Mouse (Mus musculus) thymus, postnatal 36 days (tissue): ENCODE results near the gene Appbp2.

ENCODE experiments used
- DNase-seq, 2 experiments: peaks; one replicate each; pipeline ENCODE4 v3.0.0; 2022; ENCODE audit warnings: mixed read lengths in 2 of 2

Gene Appbp2

GRCm38 (mm10) chr11:85152256-85152930 lies 82.5 kb downstream of the Appbp2 start:
- DNase-seq: no peak

DNA sequence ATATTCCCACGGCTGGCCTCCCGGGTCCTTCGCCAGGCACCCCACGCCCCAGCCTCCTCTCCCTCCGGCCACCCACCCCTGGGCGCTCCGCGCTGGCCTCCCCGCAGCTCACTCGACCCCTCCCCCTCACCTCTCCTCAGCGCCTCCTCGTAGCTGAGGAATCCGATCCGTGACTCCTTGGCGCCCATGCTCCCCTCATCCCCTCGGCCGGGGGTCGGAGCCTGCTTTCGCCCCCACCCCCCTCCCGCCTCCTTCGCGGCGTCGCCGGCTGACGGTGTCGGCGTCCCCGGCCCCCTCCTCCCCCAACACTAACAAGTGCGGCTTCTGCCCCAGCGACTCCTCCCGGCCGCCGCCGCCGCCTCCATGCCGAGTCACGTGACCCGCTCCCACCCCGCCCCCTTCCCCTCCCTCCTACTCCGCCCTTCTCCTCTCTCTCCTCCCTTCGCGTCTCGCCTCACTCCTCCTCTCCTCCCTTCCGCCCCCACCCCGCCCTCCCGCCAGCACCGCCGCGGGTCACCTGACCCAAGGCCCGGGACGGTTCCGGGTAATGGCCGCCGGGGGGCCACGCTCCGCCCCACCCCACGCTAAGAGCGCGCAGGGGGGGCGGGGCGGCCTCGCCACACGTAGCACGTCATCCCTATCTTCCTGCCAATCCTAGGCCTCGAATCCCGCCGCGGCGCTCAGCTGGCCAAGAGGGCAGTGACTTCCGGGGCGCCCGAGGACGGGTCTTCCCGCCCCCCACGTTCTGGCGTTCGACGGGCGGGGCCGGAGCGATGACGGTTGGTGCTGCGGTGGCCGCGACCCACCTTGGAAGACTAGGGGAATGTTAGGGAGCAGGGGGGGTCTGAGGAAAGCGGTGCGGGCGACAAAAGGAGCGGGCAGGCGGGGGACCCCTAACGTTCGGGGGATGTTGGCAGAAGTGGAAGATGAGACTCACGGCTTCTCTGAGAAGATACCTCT lies 95.1 kb downstream of the Appbp2 start, which contains the start of gene Usp32:
TSS of gene Usp32 (minus strand) at position 581 of the 960 bp plus-strand sequence.
- peak; percentile 95 to 98 for DNase-seq

DNA sequence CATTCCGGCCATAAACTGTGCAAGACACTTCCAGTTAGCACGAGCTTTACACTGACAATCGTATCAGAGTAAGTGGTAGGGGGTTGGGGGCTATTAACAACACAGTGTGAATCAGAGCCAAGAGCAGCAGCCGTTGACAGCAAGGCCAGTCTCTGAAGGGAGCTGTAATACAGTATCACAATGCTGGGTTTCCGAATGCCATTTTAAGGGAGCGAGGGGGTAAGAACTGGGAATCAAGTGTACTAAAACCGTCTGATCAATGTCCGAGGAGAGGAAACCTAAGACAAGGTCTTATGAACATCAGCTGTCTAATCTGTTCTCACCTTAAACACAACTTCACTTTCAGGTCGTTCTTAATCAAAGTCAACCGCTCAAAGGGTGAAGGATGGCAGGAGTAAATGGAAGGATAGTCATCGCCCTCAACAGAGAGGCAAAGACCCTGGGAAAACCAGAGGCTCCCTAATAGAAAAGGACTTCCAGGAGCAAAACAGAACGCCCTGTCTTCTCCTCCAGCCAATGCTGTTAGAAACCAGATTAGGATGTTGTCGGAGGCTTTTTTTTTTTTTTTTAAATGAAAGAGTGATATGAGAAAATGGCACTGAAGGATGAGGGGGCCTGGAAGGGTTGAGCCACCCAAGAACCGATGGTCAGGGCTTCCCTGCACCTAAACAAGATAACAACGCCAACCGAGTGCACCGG lies 96.0 kb downstream of the Appbp2 start:
- peak in 1 of 2 experiments; percentile 2 for DNase-seq
